Comparison of ENCODE assay signal across 8 mouse cellular contexts in the genomic region with DNA sequence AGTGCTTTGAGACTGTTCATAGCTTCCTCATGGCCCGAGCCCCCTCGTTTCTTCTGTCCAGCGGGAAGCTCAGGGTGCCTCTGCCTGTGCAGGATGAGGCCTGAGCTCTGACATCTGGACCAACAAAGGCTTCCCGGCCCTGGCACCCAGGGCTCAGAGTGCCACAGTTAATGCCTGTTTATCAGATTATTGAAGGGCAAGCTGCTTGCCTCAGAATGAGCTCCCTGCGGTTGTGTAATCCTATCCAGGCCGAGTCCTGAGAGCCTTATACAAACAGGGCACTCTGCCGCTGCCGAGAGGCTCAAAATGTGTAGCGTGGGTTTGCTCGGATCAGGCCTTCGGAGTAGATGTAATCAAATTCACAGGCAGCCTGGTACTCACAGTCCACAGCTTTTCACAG.
DNase-seq lines count a peak whose midpoint lies in the region; ATAC-seq lines count a peak whose summit lies in the region.

No protein-coding gene starts in this region.

- peak; percentile 76 for DNase-seq in adrenal gland, adult 8-10 months
- peak; percentile 37 to 40 for DNase-seq in cerebellum, adult 18-20 months
- peak; percentile 63 for DNase-seq in gastrocnemius, adult 18-20 months (ENCODE audit: low spot score)
- peak; percentile 43 for DNase-seq in limb, embryonic 11.5 days (ENCODE audit: low spot score)
- DNase-seq in natural killer cell, adult 2 months (ENCODE audit: low spot score in 2 of 2): no peak

- no peak overlapping the region for H3K4me2 ChIP-seq in hindbrain, embryonic 13.5 days
- H3K4me2 ChIP-seq in limb, embryonic 11.5 days (ENCODE audit: low read depth, severe bottlenecking): no peak overlapping the region
- peak overlapping the region; percentile 28 for H3K4me2 ChIP-seq in midbrain, embryonic 13.5 days (replicated peaks)

- ATAC-seq in hindbrain, embryonic 13.5 days (ENCODE audit: low FRiP score): no peak
- no peak for ATAC-seq in limb, embryonic 11.5 days (ENCODE audit: insufficient number of reproducible peaks, low FRiP score, low TSS enrichment, low read depth)
- peak; percentile 80 for ATAC-seq in midbrain, embryonic 13.5 days
- no peak for ATAC-seq in activated CD4-positive, CD25-positive, alpha-beta regulatory T cell, adult 4 months

- H3K27me3 ChIP-seq in hindbrain, embryonic 13.5 days: no peaks in the 10 kb centered on the region
- H3K27me3 ChIP-seq in limb, embryonic 11.5 days (ENCODE audit: control insufficient read depth, insufficient read depth, low read length): no peaks in the 10 kb centered on the region
- H3K27me3 ChIP-seq in midbrain, embryonic 13.5 days: no peaks in the 10 kb centered on the region

- H3K9me3 ChIP-seq in hindbrain, embryonic 13.5 days: no peaks in the 10 kb centered on the region
- H3K9me3 ChIP-seq in limb, embryonic 11.5 days (ENCODE audit: control insufficient read depth, low read length): no peaks in the 10 kb centered on the region
- H3K9me3 ChIP-seq in midbrain, embryonic 13.5 days: no peaks in the 10 kb centered on the region

- H3K36me3 ChIP-seq in hindbrain, embryonic 13.5 days: no peaks in the 10 kb centered on the region
- H3K36me3 ChIP-seq in limb, embryonic 11.5 days (ENCODE audit: control insufficient read depth, insufficient read depth, low read length): no peaks in the 10 kb centered on the region
- no peaks in the 10 kb centered on the region for H3K36me3 ChIP-seq in midbrain, embryonic 13.5 days

- H3K4me1 ChIP-seq in hindbrain, embryonic 13.5 days (replicated peaks): peaks cover 33% of the 10 kb centered on the region
- peaks cover 23% of the 10 kb centered on the region for H3K4me1 ChIP-seq in limb, embryonic 11.5 days (ENCODE audit: control insufficient read depth, insufficient read depth, low read length)
- peaks cover 38% of the 10 kb centered on the region for H3K4me1 ChIP-seq in midbrain, embryonic 13.5 days (replicated peaks)

- WGBS in hindbrain, embryonic 13.5 days: 31% methylated on average over 11 of the region's 11 CpGs
- WGBS in limb, embryonic 11.5 days: 15% methylated on average over 11 of the region's 11 CpGs
- 8% methylated on average over 11 of the region's 11 CpGs for WGBS in midbrain, embryonic 13.5 days

- peak overlapping the region; percentile 2 for H3K9ac ChIP-seq in hindbrain, embryonic 13.5 days
- no peak overlapping the region for H3K9ac ChIP-seq in limb, embryonic 11.5 days (ENCODE audit: low read length)
- peak overlapping the region; percentile 39; the same call in 1 of the 2 replicates for H3K9ac ChIP-seq in midbrain, embryonic 13.5 days (replicated peaks)

- H3K4me3 ChIP-seq in hindbrain, embryonic 13.5 days: no peak overlapping the region
- no peak overlapping the region for H3K4me3 ChIP-seq in limb, embryonic 11.5 days (ENCODE audit: low read depth, low read length)
- no peak overlapping the region for H3K4me3 ChIP-seq in midbrain, embryonic 13.5 days (replicated peaks)

- H3K27ac ChIP-seq in hindbrain, embryonic 13.5 days: peak overlapping the region; percentile 66
- H3K27ac ChIP-seq in limb, embryonic 11.5 days (replicated peaks; ENCODE audit: low read depth, low read length): no peak overlapping the region
- peak overlapping the region; percentile 71 for H3K27ac ChIP-seq in midbrain, embryonic 13.5 days

Comparison
In these comparisons a context has a peak if more than half of its experiments do, and no peak if none do; other contexts are left out.
1. DNase-seq: peak in adrenal gland, adult 8-10 months (single experiment), cerebellum, adult 18-20 months (2 of 2), gastrocnemius, adult 18-20 months (single experiment) and limb, embryonic 11.5 days (single experiment); none in natural killer cell, adult 2 months (0 of 2).